Mouse (Mus musculus) adrenal gland, adult 18-20 months (tissue): ENCODE results near the gene Msi2. TPM values are rescaled to one million over a fixed set of nuclear protein-coding genes. Genes with fewer than 3 reads are reported as not detected.

Experiments used
- DNase-seq, 2 experiments: peaks; one replicate each; pipeline ENCODE4 v3.0.0; 2021 to 2022; ENCODE audit warnings: low spot score in 2 of 2
- total RNA-seq, 2 experiments: library from RNA; stranded (reverse); gene quantifications; 1 replicate in 1 of 2; 2 replicates in 1 of 2; pipeline ENCODE4 v1.2.3; 2021

The Msi2 gene
- total RNA-seq, 2 experiments from 2014 or later = 196 to 204 TPM

GRCm38 (mm10) chr11:88618005-88618501 lies 100.3 kb downstream of the Msi2 start:
- no peak for DNase-seq

- DNase-seq = no peak
Measured at GRCm38 (mm10) chr11:88617380-88617779, 100.9 kb downstream of the Msi2 start.

GRCm38 (mm10) chr11:88614527-88615305 lies 103.6 kb downstream of the Msi2 start:
- DNase-seq = no peak

- DNase-seq = no peak
Measured at GRCm38 (mm10) chr11:88613771-88614526, 104.4 kb downstream of the Msi2 start.

GRCm38 (mm10) chr11:88613008-88613407 lies 105.3 kb downstream of the Msi2 start:
- no peak for DNase-seq

- DNase-seq = no peak
Measured at GRCm38 (mm10) chr11:88612141-88612540, 106.2 kb downstream of the Msi2 start.

- DNase-seq = no peak
Measured at GRCm38 (mm10) chr11:88610809-88611208, 107.5 kb downstream of the Msi2 start.

- DNase-seq = no peak
Measured at GRCm38 (mm10) chr11:88610112-88610511, 108.2 kb downstream of the Msi2 start.

- no peak for DNase-seq
Measured at GRCm38 (mm10) chr11:88608584-88608983, 109.7 kb downstream of the Msi2 start.

- no peak for DNase-seq
Measured at GRCm38 (mm10) chr11:88607725-88608383, 110.5 kb downstream of the Msi2 start.

- no peak for DNase-seq
Measured at GRCm38 (mm10) chr11:88605771-88606170, 112.5 kb downstream of the Msi2 start.

GRCm38 (mm10) chr11:88605098-88605525 lies 113.2 kb downstream of the Msi2 start:
- no peak for DNase-seq

GRCm38 (mm10) chr11:88604635-88605034 lies 113.7 kb downstream of the Msi2 start:
- no peak for DNase-seq

- DNase-seq = no peak
Measured at GRCm38 (mm10) chr11:88603366-88603765, 114.9 kb downstream of the Msi2 start.

- no peak for DNase-seq
Measured at GRCm38 (mm10) chr11:88602471-88603120, 115.7 kb downstream of the Msi2 start.

- DNase-seq = no peak
Measured at GRCm38 (mm10) chr11:88600194-88600593, 118.1 kb downstream of the Msi2 start.

GRCm38 (mm10) chr11:88599332-88600130 lies 118.8 kb downstream of the Msi2 start:
- DNase-seq = no peak

GRCm38 (mm10) chr11:88598848-88599175 lies 119.5 kb downstream of the Msi2 start:
- DNase-seq = no peak

GRCm38 (mm10) chr11:88598150-88598847 lies 120.0 kb downstream of the Msi2 start:
- DNase-seq = no peak

- DNase-seq = no peak
Measured at GRCm38 (mm10) chr11:88595616-88596015, 122.7 kb downstream of the Msi2 start.
